Mouse (Mus musculus) midbrain, embryonic 11.5 days (tissue): ENCODE data around the gene Naip6. TPM values are rescaled to one million over a fixed set of nuclear protein-coding genes. Genes with fewer than 3 reads are reported as not detected.
"Not testable (repeated sequence)": the region's sequence is repeated elsewhere in the genome, so short reads cannot be mapped to it uniquely, and the experiment has no call there.

ENCODE experiments used
- ATAC-seq: fragments of 200-750 bp; cut with Nextera tagmentation; 2 replicates; pipeline ENCODE4 v1.8.0; 2017; ENCODE audit warnings: moderate TSS enrichment, moderate library complexity; ENCODE audit not compliant: low FRiP score
- DNase-seq: peaks from one replicate; pipeline ENCODE4 v3.0.0; 2015; ENCODE audit warnings: low spot score; ENCODE audit errors: missing footprints
- H3K27ac ChIP-seq: fragments of 300-500 bp; sonication (generic); 2 replicates; pipeline ENCODE4 v1.5.1; 2014; ENCODE audit warnings: low read depth, low read length
- H3K27me3 ChIP-seq: fragments of 300-500 bp; sonication (generic); 2 replicates; pipeline ENCODE4 v1.6.1; 2014; ENCODE audit warnings: mild to moderate bottlenecking, low read length, moderate library complexity, mixed read lengths; ENCODE audit not compliant: control insufficient read depth, insufficient read depth
- H3K36me3 ChIP-seq: fragments of 300-500 bp; sonication (generic); 2 replicates; pipeline ENCODE4 v1.6.1; 2014; ENCODE audit warnings: mild to moderate bottlenecking, low read length, moderate library complexity, mixed read lengths; ENCODE audit not compliant: control insufficient read depth, insufficient read depth
- H3K4me1 ChIP-seq: fragments of 300-500 bp; sonication (generic); 2 replicates; pipeline ENCODE4 v1.6.1; 2014; ENCODE audit warnings: low read length; ENCODE audit not compliant: control insufficient read depth, insufficient read depth
- H3K4me2 ChIP-seq: fragments of 300-500 bp; sonication (generic); 2 replicates; pipeline ENCODE4 v1.6.1; 2014; ENCODE audit warnings: mild to moderate bottlenecking, moderate library complexity
- H3K4me3 ChIP-seq: fragments of 300-500 bp; sonication (generic); 2 replicates; pipeline ENCODE4 v1.5.1; 2014; ENCODE audit warnings: low read depth, low read length
- H3K9ac ChIP-seq: fragments of 300-500 bp; sonication (generic); 2 replicates; pipeline ENCODE4 v1.6.1; 2014; ENCODE audit warnings: low read length
- H3K9me3 ChIP-seq: fragments of 300-500 bp; sonication (generic); 2 replicates; pipeline ENCODE4 v1.6.1; 2016; ENCODE audit warnings: low read length; ENCODE audit not compliant: control insufficient read depth
- WGBS: fragments of 180-500 bp; shearing (Covaris S2); extraction: QIAGEN DNeasy Blood & Tissue Kit; methylation state at CpG from one replicate; pipeline ENCODE4 v1.1.7; 2014; 5-methylcytosine and 5-hydroxymethylcytosine counted together
- polyA plus RNA-seq: library from polyadenylated mRNA; unstranded; fragments of >200 nt; fragmentation: Nextera tagmentation; extraction: Ambion mirVana; gene quantifications from 2 replicates; pipeline ENCODE4 v1.2.1, GENCODE M21; 2014

Naip6 gene
- polyA plus RNA-seq, result 0.07 and 0.08 TPM in 2 replicates

DNA sequence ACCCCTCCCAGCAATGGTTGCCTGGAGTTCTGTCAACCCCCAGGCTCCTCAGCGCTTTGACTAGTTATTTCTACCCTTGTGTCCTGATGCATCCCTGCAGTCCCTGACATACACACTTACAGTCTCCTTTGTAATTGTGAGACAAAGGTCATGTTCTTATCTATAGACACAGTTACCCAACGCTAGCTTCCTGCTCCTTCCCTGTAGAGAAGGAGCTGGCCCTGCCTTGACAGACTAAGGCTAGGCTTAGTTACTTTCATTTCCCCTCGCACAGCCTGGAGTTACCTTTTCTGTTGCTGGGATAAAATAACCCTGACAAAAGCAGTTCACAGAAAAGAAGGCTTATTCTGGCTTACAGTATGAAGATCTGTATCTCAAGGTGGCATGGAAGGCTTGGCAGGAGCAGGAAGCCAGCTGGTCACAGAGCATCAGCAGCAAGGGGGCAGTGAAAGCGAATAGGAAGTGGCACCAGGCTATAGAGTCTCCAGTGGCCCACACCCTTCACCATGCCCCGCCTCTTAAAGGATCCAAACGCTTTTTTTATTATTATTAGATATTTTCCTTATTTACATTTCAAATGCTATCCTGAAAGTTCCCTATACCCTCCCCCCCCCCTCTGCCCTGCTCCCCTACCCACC is at the start of gene Naip6:
Naip6 (minus strand) TSS at position 419 of the 638 bp plus-strand sequence.
- ATAC-seq, H3K4me1 ChIP-seq: not testable (repeated sequence)
- WGBS, result 74% methylated on average over 5 of the region's 6 CpGs

DNA sequence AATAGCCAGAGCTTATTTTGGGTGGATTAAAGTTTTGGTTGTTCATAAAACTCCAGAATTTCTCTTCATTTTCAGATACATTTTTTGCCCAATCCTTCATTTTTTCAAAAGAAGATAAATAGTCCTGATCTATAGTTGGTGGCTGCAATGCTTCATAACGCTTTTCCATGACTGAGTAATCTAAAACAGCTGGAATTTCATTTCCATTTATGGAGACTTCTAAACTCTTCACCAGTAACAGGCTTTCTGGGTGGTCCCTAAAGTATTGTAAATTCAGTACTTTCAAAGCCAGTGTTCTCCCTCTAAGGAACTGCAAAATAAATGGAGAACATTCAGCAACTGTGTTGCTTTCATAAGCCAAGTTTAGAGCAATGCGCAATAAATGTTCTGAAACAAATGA is 34.8 kb upstream of the Naip6 start:
- ATAC-seq, H3K4me2 ChIP-seq, DNase-seq, H3K9ac ChIP-seq, H3K27ac ChIP-seq, H3K4me3 ChIP-seq, H3K4me1 ChIP-seq, H3K27me3 ChIP-seq, H3K36me3 ChIP-seq, H3K9me3 ChIP-seq: not testable (repeated sequence)
- WGBS, result 75% methylated on average over 2 of the region's 2 CpGs

More for the DNA sequence above, at the start of gene Naip6:
- not testable (repeated sequence) for H3K36me3 ChIP-seq, H3K27ac ChIP-seq, H3K9ac ChIP-seq, DNase-seq, H3K4me2 ChIP-seq, H3K9me3 ChIP-seq, H3K4me3 ChIP-seq, H3K27me3 ChIP-seq

DNA sequence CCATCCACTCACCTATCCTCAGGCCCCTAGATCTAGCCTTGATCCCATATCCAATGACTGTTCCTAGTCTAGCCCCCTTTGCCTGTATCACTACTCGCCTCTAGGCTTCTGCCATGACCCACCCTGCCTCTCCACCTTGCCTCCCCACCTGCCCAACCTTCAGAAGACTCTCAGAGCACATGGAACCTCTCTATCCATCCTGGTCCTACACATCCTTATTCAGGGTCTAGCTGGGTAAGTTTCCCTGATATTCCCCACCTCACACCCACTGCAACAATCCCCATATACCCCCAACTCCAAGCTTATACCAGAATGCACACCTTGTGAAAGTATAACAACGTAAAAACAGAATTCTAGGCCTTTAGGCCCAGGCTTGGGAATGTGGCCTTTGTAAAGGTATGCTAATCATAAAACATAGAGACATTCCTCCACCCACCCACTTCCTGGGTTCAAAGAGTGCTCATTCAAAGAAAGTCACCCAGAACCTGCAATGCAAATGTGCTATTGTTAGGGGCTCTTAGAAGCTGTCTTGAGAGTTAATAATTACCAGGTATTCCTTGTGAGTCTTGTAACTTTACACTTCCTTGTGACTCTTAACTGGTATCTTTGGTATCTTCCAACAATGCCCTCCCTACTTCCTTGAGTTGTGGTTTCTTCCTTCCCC is 32.2 kb upstream of the Naip6 start:
- H3K9ac ChIP-seq, H3K36me3 ChIP-seq, ATAC-seq, H3K27ac ChIP-seq, H3K27me3 ChIP-seq, H3K4me2 ChIP-seq, H3K4me1 ChIP-seq, H3K4me3 ChIP-seq, DNase-seq, H3K9me3 ChIP-seq: not testable (repeated sequence)
- WGBS, result 53% methylated on average over 1 of the region's 2 CpGs

DNA sequence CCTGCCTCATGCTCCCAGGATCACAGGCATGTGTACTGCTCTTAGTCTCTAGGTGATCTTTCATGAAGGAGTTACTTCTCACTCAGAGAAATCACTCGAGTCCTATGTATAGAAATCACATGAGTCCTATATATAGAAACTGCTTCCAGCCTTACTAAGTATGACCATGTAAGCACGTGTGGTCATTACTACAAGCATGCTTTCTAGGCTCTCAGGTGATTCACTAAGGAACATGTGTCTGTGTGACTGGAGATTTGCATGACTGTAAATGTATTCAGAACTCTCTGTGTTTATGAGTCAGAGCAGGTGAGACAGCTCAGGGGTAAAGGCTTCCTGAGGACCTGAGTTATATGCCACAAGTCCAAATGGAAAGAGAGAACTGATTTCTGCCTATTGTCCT is 24.3 kb upstream of the Naip6 start:
- no peak for ATAC-seq
- WGBS, result 83% methylated on average over 2 of the region's 2 CpGs

DNA sequence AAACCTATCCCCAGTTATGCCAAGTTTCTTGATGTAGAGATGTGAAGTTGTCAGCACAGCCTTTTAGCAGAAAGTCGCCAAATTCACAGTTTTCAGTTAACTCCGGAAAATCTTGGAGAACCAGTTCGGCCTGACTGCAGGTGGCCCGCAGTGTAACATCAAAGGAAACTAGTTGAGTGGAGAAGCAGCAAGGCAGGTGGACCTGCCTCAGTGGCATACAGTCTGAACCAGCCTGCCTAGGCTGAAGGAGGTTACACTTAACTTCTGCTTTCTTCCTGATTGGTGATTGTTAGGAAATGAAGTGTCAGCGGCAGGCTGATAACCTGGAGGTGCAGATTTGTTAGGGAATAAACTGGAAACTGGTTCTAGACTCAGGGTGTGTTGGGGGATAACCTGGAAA is 14.3 kb upstream of the Naip6 start:
- not testable (repeated sequence) for H3K27ac ChIP-seq, H3K36me3 ChIP-seq, H3K9me3 ChIP-seq, H3K9ac ChIP-seq, ATAC-seq, H3K27me3 ChIP-seq, H3K4me1 ChIP-seq, H3K4me3 ChIP-seq, DNase-seq, H3K4me2 ChIP-seq
- 63% methylated on average over 5 of the region's 5 CpGs for WGBS

More for the DNA sequence above, 24.3 kb upstream of the Naip6 start:
- no peak for DNase-seq
- H3K9me3 ChIP-seq, result no peaks in the 10 kb centered on the region
- H3K27me3 ChIP-seq, result no peaks in the 10 kb centered on the region
- no peak overlapping the region for H3K4me2 ChIP-seq
- H3K27ac ChIP-seq, result no peak overlapping the region
- no peaks in the 10 kb centered on the region for H3K4me1 ChIP-seq
- H3K36me3 ChIP-seq, result no peaks in the 10 kb centered on the region
- H3K4me3 ChIP-seq, result no peak overlapping the region
- no peak overlapping the region for H3K9ac ChIP-seq

DNA sequence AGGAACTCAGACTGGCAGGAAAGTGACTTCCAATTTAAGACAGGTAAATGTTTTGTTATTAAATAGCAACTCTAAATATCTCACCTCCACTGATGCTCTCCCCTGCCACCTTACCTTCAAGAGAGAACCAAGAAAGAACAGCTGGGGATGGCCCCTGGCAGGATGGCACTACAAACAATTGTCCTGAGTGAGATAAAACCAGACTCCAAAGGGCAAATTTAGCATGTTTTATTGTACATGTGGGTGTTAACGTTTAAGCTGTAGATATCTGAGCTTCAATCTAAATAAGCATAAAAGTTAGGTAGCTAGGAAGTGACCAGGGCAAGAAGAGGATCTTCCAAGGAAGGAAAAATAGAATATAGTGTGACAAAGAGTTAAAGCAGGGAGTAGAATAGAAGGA is 11.4 kb upstream of the Naip6 start:
- not testable (repeated sequence) for DNase-seq, H3K4me2 ChIP-seq, H3K36me3 ChIP-seq, H3K9ac ChIP-seq, H3K4me1 ChIP-seq, H3K9me3 ChIP-seq, ATAC-seq, H3K27ac ChIP-seq, H3K4me3 ChIP-seq, H3K27me3 ChIP-seq
- WGBS, result 23% methylated on average over 1 of the region's 1 CpGs

DNA sequence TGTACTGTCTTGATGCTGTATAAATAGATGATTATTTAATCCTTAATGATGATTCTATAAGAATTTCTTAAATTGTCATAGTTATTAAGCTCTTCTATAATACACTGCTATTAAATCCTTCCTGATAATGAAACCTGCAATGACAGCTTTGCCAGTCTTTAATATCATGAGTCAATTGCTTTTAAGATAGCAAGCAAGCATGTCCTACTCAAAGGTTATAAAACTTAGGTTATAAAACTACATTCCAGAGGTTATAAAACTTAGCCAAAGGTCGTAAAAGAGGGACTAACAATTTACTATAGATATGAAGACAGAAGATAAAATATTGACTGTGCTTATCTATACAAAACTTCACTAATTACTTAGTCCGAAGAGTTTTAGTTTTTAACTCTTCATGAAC is 10.6 kb upstream of the Naip6 start:
- H3K4me3 ChIP-seq, H3K36me3 ChIP-seq, H3K9me3 ChIP-seq, H3K4me2 ChIP-seq, ATAC-seq, DNase-seq, H3K4me1 ChIP-seq, H3K9ac ChIP-seq, H3K27ac ChIP-seq, H3K27me3 ChIP-seq: not testable (repeated sequence)
- WGBS, result 84% methylated on average over 2 of the region's 2 CpGs

DNA sequence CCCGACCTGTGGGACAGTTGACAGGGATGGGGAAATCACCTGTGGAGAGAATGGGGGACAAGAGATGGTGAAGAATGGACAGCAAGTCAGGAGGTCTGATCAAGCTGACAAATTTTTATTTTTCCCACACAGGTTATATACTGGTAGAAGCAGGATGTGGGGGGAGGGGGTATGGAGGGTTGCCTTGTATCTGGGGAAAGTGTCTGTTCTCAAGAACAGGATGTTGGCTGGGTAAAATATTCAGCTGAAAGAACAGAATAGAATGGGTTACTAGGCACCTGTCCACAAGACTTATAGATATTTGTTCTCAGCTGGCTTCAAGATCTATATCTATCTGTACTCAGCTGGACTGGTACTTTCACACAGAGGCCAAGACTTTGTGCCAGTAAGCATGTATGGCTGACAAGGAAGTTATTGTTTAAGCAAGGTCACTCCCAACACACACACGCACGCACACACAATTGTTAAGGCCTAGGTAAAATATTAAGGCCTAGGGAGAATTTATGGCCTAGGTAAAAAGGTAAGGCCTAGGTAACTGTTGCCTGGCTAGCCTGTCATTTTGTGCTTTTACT is 4.9 kb upstream of the Naip6 start:
- not testable (repeated sequence) for H3K9ac ChIP-seq, H3K4me3 ChIP-seq, H3K27ac ChIP-seq, H3K36me3 ChIP-seq, H3K4me1 ChIP-seq, H3K27me3 ChIP-seq, H3K4me2 ChIP-seq, ATAC-seq, H3K9me3 ChIP-seq, DNase-seq
- WGBS, result 94% methylated on average over 3 of the region's 3 CpGs

DNA sequence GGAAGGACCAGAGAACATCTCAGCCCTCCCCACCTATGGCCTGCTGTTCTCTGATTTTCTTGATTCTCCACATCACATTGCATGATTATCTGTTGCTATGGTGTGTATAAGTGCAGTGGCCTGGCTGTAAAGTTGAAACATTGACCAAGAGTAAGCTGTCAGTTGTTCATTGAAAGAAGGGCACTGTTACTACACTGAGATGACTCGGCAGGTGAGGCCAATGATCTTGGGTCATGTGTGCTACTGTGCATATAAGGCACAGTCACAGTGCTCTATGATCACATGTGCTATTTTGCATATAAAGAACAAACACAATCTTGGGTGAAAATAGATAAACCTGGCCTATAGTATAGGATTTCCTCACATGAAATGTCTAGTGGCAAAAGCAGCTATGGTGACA is 32.9 kb downstream of the Naip6 start:
- 80% methylated on average over 1 of the region's 1 CpGs for WGBS
- no peak for ATAC-seq
- no peak for DNase-seq
- H3K9ac ChIP-seq, result no peak overlapping the region
- H3K9me3 ChIP-seq, result no peaks in the 10 kb centered on the region
- no peaks in the 10 kb centered on the region for H3K27me3 ChIP-seq
- H3K27ac ChIP-seq, result no peak overlapping the region
- no peaks in the 10 kb centered on the region for H3K36me3 ChIP-seq
- H3K4me1 ChIP-seq, result no peaks in the 10 kb centered on the region
- no peak overlapping the region for H3K4me3 ChIP-seq
- H3K4me2 ChIP-seq, result no peak overlapping the region
